Mouse (Mus musculus) embryonic facial prominence, embryonic 11.5 days (tissue): ENCODE measurements at regions not wholly inside any gene's neighbourhood (a gene's known extent, or its start where the extent isn't known, plus 50 kb on each side); places are given as distances from the start of the nearest gene placed in this dataset.

ENCODE experiments used
- ATAC-seq: fragments of 200-750 bp; cut with Nextera tagmentation; replicated peaks from 2 replicates; pipeline ENCODE4 v1.8.0; 2017; ENCODE audit warnings: low read depth; ENCODE audit not compliant: insufficient number of reproducible peaks, low FRiP score, low TSS enrichment
- DNase-seq: peaks from one replicate; pipeline ENCODE4 v3.0.0-alpha.2; 2015; ENCODE audit warnings: low spot score
- H3K27ac ChIP-seq: fragments of 300-500 bp; sonication (generic); replicated peaks from 2 replicates; pipeline ENCODE4 v1.5.1; 2014; ENCODE audit warnings: mild to moderate bottlenecking, low read depth, low read length, control low read depth
- H3K27me3 ChIP-seq: fragments of 300-500 bp; sonication (generic); 2 replicates; pipeline ENCODE4 v1.6.1; 2014; ENCODE audit warnings: mild to moderate bottlenecking, low read length, moderate library complexity, mixed read lengths; ENCODE audit not compliant: control insufficient read depth, insufficient read depth
- H3K36me3 ChIP-seq: fragments of 300-500 bp; sonication (generic); replicated peaks from 2 replicates; pipeline ENCODE4 v1.6.1; 2014; ENCODE audit warnings: low read depth, mild to moderate bottlenecking, low read length, moderate library complexity, mixed read lengths; ENCODE audit not compliant: control insufficient read depth, insufficient read depth
- H3K4me1 ChIP-seq: fragments of 300-500 bp; sonication (generic); 2 replicates; pipeline ENCODE4 v1.6.1; 2014; ENCODE audit warnings: low read length, mixed read lengths; ENCODE audit not compliant: control insufficient read depth, insufficient read depth
- H3K4me2 ChIP-seq: fragments of 300-500 bp; sonication (generic); 2 replicates; pipeline ENCODE4 v1.6.1; 2014; ENCODE audit warnings: low read depth, mild to moderate bottlenecking, control low read depth, low read length, moderate library complexity
- H3K4me3 ChIP-seq: fragments of 300-500 bp; sonication (generic); 2 replicates; pipeline ENCODE4 v1.5.1; 2014; ENCODE audit warnings: low read depth, low read length, control low read depth
- H3K9ac ChIP-seq: fragments of 300-500 bp; sonication (generic); replicated peaks from 2 replicates; pipeline ENCODE4 v1.6.1; 2014; ENCODE audit warnings: mild to moderate bottlenecking, control low read depth, low read length
- H3K9me3 ChIP-seq: fragments of 300-500 bp; sonication (generic); replicated peaks from 2 replicates; pipeline ENCODE4 v1.6.1; 2016; ENCODE audit warnings: mild to moderate bottlenecking, low read length, inconsistent platforms, mixed read lengths; ENCODE audit not compliant: control insufficient read depth
- WGBS: fragments of 180-500 bp; shearing (Covaris S2); extraction: QIAGEN DNeasy Blood & Tissue Kit; methylation state at CpG from one replicate; pipeline ENCODE4 v1.1.7; 2014; 5-methylcytosine and 5-hydroxymethylcytosine counted together

DNA sequence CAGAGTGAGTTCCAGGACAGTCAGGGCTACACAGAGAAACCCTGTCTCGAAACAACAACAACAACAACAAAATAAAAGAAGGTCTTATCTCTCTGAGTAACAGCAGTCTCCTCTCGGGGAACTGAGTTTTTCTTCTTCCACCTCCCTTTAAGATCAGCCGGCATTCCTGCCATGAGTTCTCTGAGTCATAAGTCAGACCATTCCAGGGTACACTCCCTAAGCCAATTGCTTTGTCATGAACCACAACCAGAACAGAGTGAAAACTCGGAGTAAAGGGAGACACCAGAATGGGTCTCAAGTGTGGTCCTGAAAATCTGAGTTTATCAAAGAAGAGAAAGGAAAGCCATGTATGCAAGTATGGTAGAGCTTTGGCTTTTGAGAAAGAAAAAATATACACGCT, 262.4 kb downstream of the Gm49356 start:
- no peak for ATAC-seq

DNA sequence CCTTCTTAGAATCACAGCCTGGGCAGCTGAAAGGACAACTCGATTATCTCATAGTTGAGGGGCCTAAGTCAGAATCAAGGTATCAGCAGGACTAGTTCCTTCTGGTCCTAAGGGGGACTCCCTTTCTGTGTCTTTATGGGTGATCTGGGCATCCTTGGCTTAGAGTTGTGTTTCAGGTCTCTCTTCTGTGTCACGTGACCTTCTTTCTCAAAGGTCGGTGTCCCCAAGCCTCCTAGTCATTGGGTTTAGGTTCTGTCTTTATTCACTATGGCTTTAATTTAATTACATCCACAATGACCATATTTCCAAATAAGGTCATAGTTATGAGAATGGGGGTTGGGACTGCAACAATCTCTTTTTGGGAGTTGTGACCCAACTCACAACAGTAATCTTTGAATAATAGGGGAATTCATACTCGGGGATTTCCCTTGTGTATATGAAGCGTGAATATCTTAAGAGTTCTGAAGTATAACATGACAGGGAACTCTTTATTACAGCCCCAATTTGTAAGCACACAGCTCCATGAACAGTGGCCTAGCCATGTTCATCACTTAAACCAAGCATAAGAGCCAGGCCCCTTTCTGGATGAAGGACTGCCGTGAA, 263.8 kb downstream of the Gm49356 start:
- Histone ChIP-seq H3K9ac (no peak overlapping the region), H3K27me3 (no peaks in the 10 kb centered on the region), H3K4me3 (no peak overlapping the region), H3K4me1 (peaks cover 4% of the 10 kb centered on the region; the same call in 1 of the 2 replicates), H3K4me2 (no peak overlapping the region), H3K36me3 (no peaks in the 10 kb centered on the region), H3K27ac (no peak overlapping the region), H3K9me3 (no peaks in the 10 kb centered on the region)
- DNase-seq (no peak), ATAC-seq (no peak)
- WGBS: 91% methylated on average over 6 of the region's 6 CpGs

More for the DNA sequence above, 262.4 kb downstream of the Gm49356 start:
- 83% methylated on average over 5 of the region's 5 CpGs for WGBS
- no peaks in the 10 kb centered on the region for H3K36me3 ChIP-seq
- H3K4me3 ChIP-seq: no peak overlapping the region
- H3K9me3 ChIP-seq: no peaks in the 10 kb centered on the region
- H3K4me1 ChIP-seq: peaks cover 4% of the 10 kb centered on the region; the same call in 1 of the 2 replicates
- no peak for DNase-seq
- H3K27me3 ChIP-seq: no peaks in the 10 kb centered on the region
- no peak overlapping the region for H3K9ac ChIP-seq
- no peak overlapping the region for H3K27ac ChIP-seq
- H3K4me2 ChIP-seq: no peak overlapping the region

DNA sequence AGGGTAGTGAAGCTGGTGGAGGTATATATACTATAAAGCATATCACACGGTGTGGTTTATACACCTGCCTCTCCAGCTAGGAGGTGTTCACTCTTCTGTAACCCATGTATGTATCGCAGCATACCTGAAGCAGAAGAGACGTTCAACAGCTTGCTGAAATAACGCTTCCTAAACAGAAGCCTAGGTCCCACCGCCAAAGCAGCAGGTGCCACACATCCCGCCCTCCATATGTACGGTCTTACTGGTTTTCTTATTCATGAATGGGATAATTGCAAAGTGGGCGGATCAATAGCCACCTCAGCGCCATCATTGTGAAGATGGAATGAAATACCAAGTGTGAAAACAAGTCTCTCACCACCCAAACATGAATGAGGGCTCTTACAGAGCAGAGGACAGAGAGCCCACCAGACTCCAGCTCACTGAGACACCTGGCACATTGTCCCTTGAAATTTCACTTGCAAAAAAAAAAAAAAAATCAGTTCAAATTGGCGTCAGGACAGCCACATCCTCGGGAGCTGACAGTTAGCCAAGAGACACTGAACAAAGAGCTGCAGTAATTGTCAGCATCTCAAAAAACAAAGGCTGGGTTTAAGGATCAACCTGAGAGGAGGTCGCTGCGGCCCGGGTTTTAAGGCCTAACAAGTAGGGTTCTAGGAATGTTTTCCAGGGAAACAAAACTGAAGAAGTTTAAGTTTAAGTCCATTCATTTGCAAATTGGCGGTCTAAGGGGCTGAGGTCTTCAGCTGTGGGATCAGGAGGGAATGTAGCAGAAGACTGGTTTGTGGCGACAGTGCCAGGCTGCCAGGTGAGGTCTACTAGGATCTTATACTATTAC, 264.5 kb downstream of the Gm49356 start:
- Histone ChIP-seq H3K27me3 (no peaks in the 10 kb centered on the region), H3K4me2 (no peak overlapping the region), H3K4me1 (peaks cover 4% of the 10 kb centered on the region; the same call in 1 of the 2 replicates), H3K36me3 (no peaks in the 10 kb centered on the region), H3K4me3 (no peak overlapping the region), H3K9ac (no peak overlapping the region), H3K27ac (no peak overlapping the region), H3K9me3 (no peaks in the 10 kb centered on the region)
- WGBS: 53% methylated on average over 16 of the region's 16 CpGs
- ATAC-seq: no peak
- no peak for DNase-seq

DNA sequence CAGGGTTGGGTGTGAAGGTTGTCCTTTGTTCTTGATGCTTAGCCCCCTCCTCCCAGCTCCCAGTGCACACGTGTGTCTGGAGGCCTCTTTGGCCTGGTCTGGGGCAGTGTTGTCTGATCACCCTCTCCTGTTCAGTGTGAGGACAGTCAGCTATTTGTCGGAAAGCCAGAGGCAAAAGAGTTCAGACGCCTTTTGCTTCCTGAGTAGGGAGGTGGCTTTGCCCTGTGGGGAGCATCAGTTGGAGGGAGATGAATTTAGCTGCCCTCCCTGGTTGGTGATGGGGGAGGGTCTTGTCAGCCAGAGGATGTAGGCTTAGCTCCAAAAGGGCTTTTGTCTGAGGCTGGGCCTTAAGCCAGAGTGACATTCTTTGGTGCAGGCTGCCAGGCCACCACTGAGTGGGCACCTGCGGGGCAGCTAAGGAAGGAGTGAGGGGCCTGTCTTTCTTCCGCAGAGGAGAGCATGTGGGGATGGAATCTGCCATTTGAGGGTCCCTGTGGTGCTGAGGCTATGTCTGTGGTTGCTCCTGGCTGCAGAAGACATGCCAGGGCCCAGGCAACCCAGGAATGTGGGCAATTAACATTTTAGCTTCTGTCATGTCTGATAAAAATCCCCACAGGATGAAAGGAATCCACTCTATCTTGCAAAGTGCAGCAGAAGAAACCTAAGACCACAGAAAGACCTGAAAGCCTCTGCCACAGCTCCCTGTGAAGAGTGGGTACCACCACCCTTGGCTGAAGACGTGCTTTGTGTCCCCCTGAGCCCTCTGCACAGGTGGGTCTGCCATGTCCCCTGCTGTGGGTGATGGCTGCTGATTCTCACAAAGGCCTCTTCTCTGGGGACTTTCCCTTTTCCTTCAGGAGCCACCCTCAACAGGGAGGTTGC, 265.6 kb downstream of the Gm49356 start:
- no peaks in the 10 kb centered on the region for H3K27me3 ChIP-seq
- DNase-seq: peak; percentile 15
- H3K4me2 ChIP-seq: no peak overlapping the region
- H3K27ac ChIP-seq: no peak overlapping the region
- no peaks in the 10 kb centered on the region for H3K9me3 ChIP-seq
- H3K4me3 ChIP-seq: no peak overlapping the region
- H3K4me1 ChIP-seq: peaks cover 4% of the 10 kb centered on the region; the same call in 1 of the 2 replicates
- H3K9ac ChIP-seq: peak overlapping the region; percentile 5; the same call in 1 of the 2 replicates
- H3K36me3 ChIP-seq: no peaks in the 10 kb centered on the region
- ATAC-seq: peak; percentile 40; the same call in 1 of the 2 replicates
- WGBS: 17% methylated on average over 6 of the region's 6 CpGs

DNA sequence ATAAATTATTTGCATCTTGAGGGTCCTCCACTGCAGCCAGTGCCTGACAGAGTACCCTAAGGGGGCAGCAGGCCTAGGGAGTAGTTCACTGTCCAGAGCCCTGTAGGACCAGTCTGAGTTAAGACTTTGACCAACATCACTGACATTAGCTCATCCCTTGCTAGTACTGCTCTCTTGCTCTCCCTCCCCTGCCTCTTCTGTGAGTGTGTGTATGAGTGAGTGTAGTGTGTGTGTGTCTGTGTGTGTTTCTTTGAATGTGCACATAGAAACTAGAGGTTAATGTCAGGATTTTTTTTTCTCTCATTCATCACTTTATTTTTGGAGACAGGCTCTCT, 266.2 kb downstream of the Gm49356 start:
- H3K27me3 ChIP-seq: no peaks in the 10 kb centered on the region
- H3K27ac ChIP-seq: no peak overlapping the region
- no peaks in the 10 kb centered on the region for H3K9me3 ChIP-seq
- no peak overlapping the region for H3K4me2 ChIP-seq
- no peak overlapping the region for H3K9ac ChIP-seq
- ATAC-seq (0 out of 2 replicates have a peak, but pooled peaks have one; percentile 24), DNase-seq (no peak)
- H3K36me3 ChIP-seq: no peaks in the 10 kb centered on the region
- no peak overlapping the region for H3K4me3 ChIP-seq
- peaks cover 4% of the 10 kb centered on the region; the same call in 1 of the 2 replicates for H3K4me1 ChIP-seq

DNA sequence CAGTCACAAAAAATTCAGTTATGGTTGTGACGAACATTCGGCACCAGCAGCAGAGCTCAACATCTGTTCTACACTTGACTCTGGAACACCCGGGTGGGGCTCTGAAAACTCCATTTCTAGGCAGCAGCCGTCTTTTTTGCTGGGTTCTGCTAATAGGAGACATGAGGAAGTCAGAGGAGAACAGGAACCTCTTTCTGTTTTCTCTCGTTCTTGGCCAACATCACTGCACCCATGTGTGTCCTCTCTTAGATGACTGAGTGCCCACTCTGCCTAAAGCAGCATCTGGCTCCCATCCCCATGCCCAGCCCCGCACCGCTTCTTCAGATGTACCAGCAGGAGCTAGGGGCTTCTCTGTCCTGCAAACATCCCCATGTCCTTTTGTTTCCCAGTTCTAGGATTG, 267.2 kb downstream of the Gm49356 start:
- no peak overlapping the region for H3K4me2 ChIP-seq
- WGBS: 91% methylated on average over 7 of the region's 7 CpGs
- no peak for DNase-seq
- no peak overlapping the region for H3K27ac ChIP-seq
- H3K4me3 ChIP-seq: no peak overlapping the region
- H3K36me3 ChIP-seq: no peaks in the 10 kb centered on the region
- H3K9me3 ChIP-seq: no peaks in the 10 kb centered on the region
- H3K27me3 ChIP-seq: no peaks in the 10 kb centered on the region
- peaks cover 4% of the 10 kb centered on the region; the same call in 1 of the 2 replicates for H3K4me1 ChIP-seq
- no peak overlapping the region for H3K9ac ChIP-seq
- no peak for ATAC-seq

DNA sequence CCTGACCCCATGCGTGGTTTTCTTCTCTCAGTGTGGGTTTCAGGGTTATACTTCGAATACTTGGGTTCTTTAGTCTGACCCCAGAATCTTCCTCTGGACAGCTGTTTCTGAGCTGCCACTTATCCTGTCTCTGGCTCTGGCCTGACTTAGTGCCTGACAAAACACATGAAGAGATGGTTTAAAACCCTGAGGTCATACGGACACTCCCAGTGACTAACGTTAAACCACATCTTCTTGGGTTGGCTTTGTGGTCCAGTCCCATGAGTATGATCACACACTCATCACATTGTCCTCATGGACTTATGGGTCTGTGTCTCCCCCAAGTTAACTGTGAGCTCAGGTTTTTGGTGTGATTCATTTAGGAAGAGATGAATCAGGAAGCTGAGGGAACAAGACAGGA, 269.7 kb downstream of the Gm49356 start:
- Histone ChIP-seq H3K9ac (no peak overlapping the region), H3K4me1 (peaks cover 4% of the 10 kb centered on the region; the same call in 1 of the 2 replicates), H3K27me3 (no peaks in the 10 kb centered on the region), H3K36me3 (no peaks in the 10 kb centered on the region), H3K4me3 (no peak overlapping the region), H3K4me2 (no peak overlapping the region), H3K9me3 (no peaks in the 10 kb centered on the region), H3K27ac (no peak overlapping the region)
- no peak for ATAC-seq
- WGBS: 95% methylated on average over 4 of the region's 4 CpGs
- no peak for DNase-seq
